Mouse (Mus musculus) hematopoietic stem cell, adult 5-6 weeks (primary cell): ENCODE data around the gene Homer1. TPM values are rescaled to one million over a fixed set of nuclear protein-coding genes. Genes with fewer than 3 reads are reported as not detected.

Experiments used
- ATAC-seq, 2 experiments: fragments of 125-278 bp in 1 of 2; replicated peaks in 1 of 2; 2 replicates each; pipeline ENCODE4 v1.8.0; 2016 to 2017; ENCODE audit warnings: inconsistent platforms in 2 of 2, mild to moderate bottlenecking in 2 of 2, moderate number of reproducible peaks in 2 of 2, low read depth in 1 of 2, moderate TSS enrichment in 1 of 2; ENCODE audit not compliant: low FRiP score in 2 of 2, poor library complexity in 2 of 2, severe bottlenecking in 2 of 2, insufficient read depth in 1 of 2, low TSS enrichment in 1 of 2
- total RNA-seq: library from RNA; stranded (forward); fragments of 172-1452, 232-1000 nt; gene quantifications from 2 replicates; pipeline ENCODE4 v1.2.3, GENCODE M21; 2017

Homer1 gene
- total RNA-seq = 9.6 and 13.9 TPM in 2 replicates

GRCm38 (mm10) chr13:93299316-93299715 lies at the start of gene Homer1:
Gene Homer1, plus strand, starts transcription at chr13:93299635.
- no peak for ATAC-seq

DNA sequence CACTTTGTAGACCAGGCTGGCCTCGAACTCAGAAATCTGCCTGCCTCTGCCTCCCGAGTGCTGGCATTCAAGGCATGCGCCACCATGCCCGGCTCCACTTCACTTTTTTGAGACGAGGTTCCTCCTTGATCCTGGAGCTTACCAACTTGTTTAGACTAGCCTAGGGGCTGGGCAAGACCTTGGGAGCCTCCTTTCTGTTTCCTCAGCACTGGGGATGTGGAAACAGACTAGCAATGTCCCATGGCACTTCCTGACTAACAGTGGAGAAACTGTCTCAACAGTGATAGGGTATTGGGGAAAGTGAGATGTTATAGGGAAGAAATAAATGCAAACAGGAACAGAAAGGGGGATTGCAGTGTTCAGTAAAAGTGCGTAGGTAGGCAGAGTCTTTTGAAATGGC lies 47.7 kb upstream of the Homer1 start:
- peak in 1 of 2 experiments; percentile 81; a peak in 2 of 4 replicates for ATAC-seq

DNA sequence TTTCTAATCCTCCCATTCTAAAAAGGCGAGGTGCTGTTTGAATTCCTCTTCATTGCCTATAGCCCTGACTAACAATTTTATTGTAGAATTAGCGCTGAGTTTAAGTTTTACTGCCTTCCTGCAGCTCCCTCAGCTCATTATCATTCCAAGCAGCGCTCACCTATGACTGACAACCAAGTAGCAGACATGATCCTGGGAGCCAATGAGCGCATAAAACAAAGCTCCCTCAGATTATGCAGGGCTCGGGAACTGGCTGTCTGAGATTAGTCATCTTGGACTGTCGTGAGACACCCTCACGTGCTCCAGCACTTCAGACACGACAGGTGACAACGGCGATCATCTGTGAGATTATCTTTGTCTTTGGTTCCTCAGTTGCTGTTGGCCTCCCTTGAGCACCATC lies 47.3 kb upstream of the Homer1 start:
- ATAC-seq = no peak

DNA sequence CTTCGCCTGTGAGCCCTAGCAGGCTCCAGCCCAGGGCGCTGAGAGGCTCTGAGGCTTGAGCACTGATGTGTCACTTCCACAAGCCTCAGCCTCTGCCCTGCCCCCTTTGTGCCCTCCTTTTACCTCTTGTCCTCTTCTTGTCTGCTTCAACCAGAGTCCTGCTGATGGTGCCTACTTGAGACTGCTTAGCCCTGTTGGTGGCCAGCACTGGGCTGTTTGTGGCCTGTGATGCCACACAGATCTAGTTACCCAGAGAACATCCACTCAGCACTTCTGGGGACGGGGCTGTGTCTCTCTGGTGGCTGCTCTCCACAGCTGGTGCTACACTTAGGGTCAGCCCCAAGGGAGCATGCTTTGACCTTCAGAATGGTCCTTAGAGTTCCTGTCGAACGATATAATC lies 46.5 kb upstream of the Homer1 start:
- no peak for ATAC-seq

DNA sequence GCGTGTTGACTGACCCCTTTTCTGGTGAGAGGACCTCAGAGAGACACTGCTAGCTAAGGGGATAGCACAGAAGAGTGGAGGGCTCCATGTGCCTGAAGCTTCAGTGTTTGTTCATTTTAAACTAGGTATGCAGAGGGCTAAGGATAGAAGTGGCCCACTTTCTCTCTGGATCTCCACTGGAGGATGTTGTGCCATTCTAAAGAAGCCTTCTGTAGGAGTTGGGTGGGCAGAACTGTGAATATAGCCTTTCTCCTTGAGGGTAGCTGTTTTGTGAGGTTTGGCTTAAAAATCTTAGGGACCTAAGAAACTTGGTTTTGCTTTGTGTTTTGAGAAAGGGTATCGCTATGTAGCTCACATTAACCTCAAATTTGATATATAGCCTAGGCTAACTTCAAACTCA lies 32.3 kb upstream of the Homer1 start:
- no peak for ATAC-seq

- peak; percentile 26 to 43; a peak in 2 of 4 replicates for ATAC-seq
These were observed 1.1 kb downstream of the Homer1 start for GRCm38 (mm10) chr13:93300581-93300980.

- ATAC-seq = no peak; a peak in 1 of 4 replicates
These were observed 1.6 kb downstream of the Homer1 start for GRCm38 (mm10) chr13:93301060-93301459.

- ATAC-seq = peak in 1 of 2 experiments; percentile 25; a peak in 1 of 4 replicates
These were observed 3.6 kb downstream of the Homer1 start for GRCm38 (mm10) chr13:93302846-93303562.

- ATAC-seq = peak; percentile 94 to 95
These were observed 4.3 kb downstream of the Homer1 start for GRCm38 (mm10) chr13:93303563-93304250.

DNA sequence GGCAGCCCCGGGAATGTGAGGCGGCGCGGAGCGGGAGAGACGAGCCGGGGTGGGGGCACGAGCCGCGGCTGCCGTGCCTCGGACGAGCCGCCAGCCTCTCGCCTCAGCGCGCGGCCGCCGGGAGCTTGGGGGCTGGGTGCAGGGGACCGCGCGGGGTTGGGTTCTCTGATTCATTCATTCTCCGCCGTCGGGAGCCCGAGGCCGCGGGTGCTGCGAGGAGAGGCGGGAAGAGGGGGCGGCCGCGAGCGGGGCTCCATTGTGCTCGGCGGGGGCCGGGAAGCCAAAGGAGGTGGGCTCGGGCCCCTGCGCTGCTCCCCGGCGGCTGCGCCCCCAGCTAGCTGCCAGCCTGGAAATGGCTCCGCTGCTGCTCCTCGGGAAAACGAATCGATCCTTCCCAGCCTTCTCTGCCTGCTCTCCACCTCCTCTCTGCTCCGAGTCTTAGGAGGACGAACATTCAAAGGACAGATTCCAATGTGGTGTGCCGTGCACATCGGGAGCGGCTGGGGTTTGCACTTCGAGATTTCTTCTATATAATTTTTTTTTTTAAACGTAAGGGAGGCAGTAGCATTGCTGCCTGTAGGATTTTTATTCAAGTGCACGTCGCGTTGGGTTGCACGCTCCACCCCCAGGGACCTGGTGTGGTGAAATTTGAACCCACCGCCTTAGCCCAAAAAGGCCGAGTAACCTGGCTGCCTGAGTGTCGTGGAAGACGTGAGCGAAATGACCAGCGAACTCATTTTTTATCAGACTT lies 5.0 kb downstream of the Homer1 start:
- ATAC-seq = no peak

DNA sequence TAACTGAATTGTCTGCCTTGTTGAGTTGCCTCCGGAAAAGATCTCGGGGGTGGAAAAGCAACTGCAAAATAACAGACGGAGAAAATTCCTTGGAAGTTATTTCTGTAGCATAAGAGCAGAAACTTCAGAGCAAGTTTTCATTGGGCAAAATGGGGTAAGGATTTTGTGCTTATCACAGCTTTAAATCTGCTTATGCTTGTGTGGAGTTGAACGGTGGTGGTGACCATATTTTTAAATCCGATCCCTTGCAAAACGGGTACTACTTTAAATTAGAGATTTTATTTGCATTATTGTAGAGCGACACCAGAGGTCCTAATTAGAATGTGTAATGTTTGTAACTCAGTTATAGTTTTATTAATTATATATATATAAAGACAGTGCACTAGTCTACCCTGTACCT lies 5.7 kb downstream of the Homer1 start:
- ATAC-seq = no peak

GRCm38 (mm10) chr13:93305636-93306035 lies 6.2 kb downstream of the Homer1 start:
- no peak for ATAC-seq

DNA sequence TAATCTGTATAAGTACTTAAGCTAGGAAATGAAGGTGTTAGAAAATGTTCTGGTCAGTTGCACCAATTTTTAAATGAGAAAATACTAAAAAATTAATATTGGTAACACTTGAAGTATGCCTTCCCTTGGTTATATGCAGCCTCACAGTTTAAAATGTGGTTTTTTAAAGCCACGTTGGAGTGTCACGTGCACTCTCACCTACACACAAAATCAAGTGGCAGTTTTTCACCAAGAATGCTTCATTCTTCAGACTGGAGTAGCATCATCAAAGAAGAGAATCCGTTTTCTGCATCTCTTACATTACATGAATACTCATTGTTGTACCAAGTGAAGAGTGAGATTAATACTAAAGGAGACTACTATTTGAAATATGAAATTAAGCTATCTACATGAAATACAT lies 7.1 kb downstream of the Homer1 start:
- no peak for ATAC-seq

DNA sequence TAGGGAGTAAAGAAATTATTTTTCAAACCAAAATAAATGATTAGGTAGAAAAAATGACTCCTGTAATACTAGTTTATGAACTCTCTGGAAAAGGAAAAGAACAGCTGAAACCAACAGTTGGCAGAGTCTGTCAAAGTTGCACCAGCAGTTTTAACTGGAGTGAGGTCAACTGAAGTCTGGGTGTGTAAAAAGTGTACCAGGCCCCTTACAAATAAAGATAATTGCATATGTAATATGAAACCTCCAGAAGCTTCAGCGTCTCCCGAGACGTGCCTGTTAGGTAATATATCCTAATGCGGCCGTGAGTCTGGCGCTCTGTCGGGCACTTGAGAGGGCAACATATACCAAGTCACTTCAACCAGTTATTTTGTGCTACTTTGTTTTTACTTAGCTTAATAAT lies 8.3 kb downstream of the Homer1 start:
- no peak for ATAC-seq

DNA sequence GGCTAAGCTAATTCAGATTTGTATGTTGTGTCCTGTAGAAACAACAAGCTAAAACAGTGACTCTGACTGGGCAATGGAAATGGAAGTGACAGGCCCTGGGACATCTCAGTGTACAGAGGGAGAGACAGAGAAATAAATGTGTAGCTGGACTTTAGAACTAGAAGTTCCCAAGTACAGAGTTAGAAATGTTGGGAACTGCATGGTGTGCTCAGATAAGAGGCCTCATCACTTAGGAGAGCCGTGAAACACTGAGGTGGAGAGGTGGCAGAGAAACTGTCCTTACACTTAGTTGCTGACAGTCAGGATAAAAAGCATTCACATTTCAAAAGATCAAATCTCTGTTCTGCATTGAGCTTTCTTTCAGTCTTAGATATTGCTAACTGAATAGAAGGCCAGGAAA lies 9.9 kb downstream of the Homer1 start:
- no peak for ATAC-seq

- ATAC-seq = no peak
These were observed 13.1 kb downstream of the Homer1 start for GRCm38 (mm10) chr13:93312518-93312917.

GRCm38 (mm10) chr13:93314322-93314721 lies 14.9 kb downstream of the Homer1 start:
- ATAC-seq = no peak

- ATAC-seq = no peak
These were observed 20.7 kb downstream of the Homer1 start for GRCm38 (mm10) chr13:93320089-93320488.
